Mouse (Mus musculus) CH12.LX (cell line): ENCODE measurements around the gene Bcorl1. TPM values are rescaled to one million over a fixed set of nuclear protein-coding genes. Genes with fewer than 3 reads are reported as not detected.

Experiments used
- DNase-seq: peaks from one replicate; pipeline ENCODE4 v3.0.0-alpha.2; 2013; ENCODE audit errors: extremely low read depth
- H3K27ac ChIP-seq: 2 replicates; pipeline ENCODE4 v1.5.1; 2012; ENCODE audit warnings: low read depth, mild to moderate bottlenecking, control low read depth, moderate library complexity; ENCODE audit not compliant: insufficient read depth
- H3K27me3 ChIP-seq: replicated peaks from 2 replicates; pipeline ENCODE3; 2012; ENCODE audit warnings: inconsistent platforms
- H3K36me3 ChIP-seq, 2 experiments: replicated peaks in 1 of 2; 2 replicates each; pipeline versions ENCODE3 to v1.6.1; 2012; ENCODE audit warnings: inconsistent platforms in 1 of 2, low read length in 1 of 2, mild to moderate bottlenecking in 1 of 2, mixed read lengths in 1 of 2, moderate library complexity in 1 of 2; ENCODE audit not compliant: control insufficient read depth in 1 of 2, insufficient read depth in 1 of 2
- H3K4me1 ChIP-seq, 2 experiments: 2 replicates each; pipeline ENCODE4 v1.6.1; 2012; ENCODE audit warnings: inconsistent platforms in 1 of 2, moderate library complexity in 1 of 2; ENCODE audit not compliant: insufficient read depth in 2 of 2, control insufficient read depth in 1 of 2
- H3K4me2 ChIP-seq: 2 replicates; pipeline ENCODE4 v1.6.1; 2012; ENCODE audit warnings: low read depth, mild to moderate bottlenecking, control low read depth; ENCODE audit not compliant: poor library complexity, insufficient read depth, severe bottlenecking
- H3K4me3 ChIP-seq, 3 experiments: fragments of 150-350 bp in 1 of 3; sonication (generic) in 1 of 3; replicated peaks in 1 of 3; 2 replicates each; pipeline versions ENCODE3 to v1.5.1; 2011 to 2012; ENCODE audit warnings: low read depth in 2 of 3, low read length in 2 of 3, mild to moderate bottlenecking in 2 of 3, moderate library complexity in 2 of 3, control low read depth in 1 of 3, improper control_type of control experiment in 1 of 3, inconsistent platforms in 1 of 3, mixed read lengths in 1 of 3; ENCODE audit not compliant: poor library complexity in 1 of 3
- H3K79me2 ChIP-seq: replicated peaks from 2 replicates; pipeline ENCODE4 v1.6.1; 2012; ENCODE audit warnings: mild to moderate bottlenecking, moderate library complexity; ENCODE audit not compliant: control insufficient read depth, poor library complexity, insufficient read depth, severe bottlenecking; ENCODE audit errors: extremely low read depth
- H3K9ac ChIP-seq: 2 replicates; pipeline ENCODE4 v1.6.1; 2012; ENCODE audit warnings: low read depth, mild to moderate bottlenecking, control low read depth, moderate library complexity; ENCODE audit not compliant: insufficient read depth
- H3K9me3 ChIP-seq: replicated peaks from 2 replicates; pipeline ENCODE3; 2012; ENCODE audit warnings: low read length, inconsistent platforms, mixed read lengths
- CHD2 ChIP-seq: IDR thresholded peaks from 2 replicates; pipeline ENCODE4 v1.6.1; 2011; ENCODE audit warnings: low read length, improper control_type of control experiment
- E2F4 ChIP-seq: IDR thresholded peaks from 2 replicates; pipeline ENCODE4 v1.6.1; 2011; ENCODE audit warnings: low read depth, low read length, improper control_type of control experiment; ENCODE audit not compliant: insufficient replicate concordance
- ETS1 ChIP-seq: conservative IDR thresholded peaks from 2 replicates; pipeline ENCODE4 v1.6.1; 2012; ENCODE audit warnings: low read depth, mild to moderate bottlenecking, inconsistent platforms, low read length, improper control_type of control experiment, moderate library complexity
- GABPA ChIP-seq: IDR thresholded peaks from 2 replicates; pipeline ENCODE4 v1.6.1; 2012; ENCODE audit warnings: low read depth, low read length, improper control_type of control experiment, inconsistent platforms; ENCODE audit not compliant: insufficient replicate concordance
- JUN ChIP-seq: IDR thresholded peaks from 2 replicates; pipeline ENCODE4 v1.6.1; 2011; ENCODE audit warnings: low read depth, mild to moderate bottlenecking, low read length, improper control_type of control experiment, moderate library complexity; ENCODE audit not compliant: insufficient read depth
- JUND ChIP-seq: conservative IDR thresholded peaks from 2 replicates; pipeline ENCODE4 v1.6.1; 2011; ENCODE audit warnings: low read depth, low read length, improper control_type of control experiment
- KAT2A ChIP-seq: IDR thresholded peaks from 2 replicates; pipeline ENCODE4 v1.6.1; 2012; ENCODE audit warnings: low read length, improper control_type of control experiment, inconsistent platforms; ENCODE audit not compliant: insufficient replicate concordance
- MAZ ChIP-seq: IDR thresholded peaks from 2 replicates; pipeline ENCODE4 v1.6.1; 2012; ENCODE audit warnings: low read depth, mild to moderate bottlenecking, inconsistent platforms, low read length, improper control_type of control experiment, moderate library complexity
- MYC ChIP-seq: IDR thresholded peaks from 2 replicates; pipeline ENCODE4 v1.6.1; 2011; ENCODE audit warnings: low read depth, mild to moderate bottlenecking, improper control_type of control experiment, low read length
- NELFE ChIP-seq: IDR thresholded peaks from 2 replicates; pipeline ENCODE4 v1.6.1; 2011; ENCODE audit warnings: low read depth, low read length, improper control_type of control experiment
- PAX5 ChIP-seq: IDR thresholded peaks from 2 replicates; pipeline ENCODE4 v1.6.1; 2012; ENCODE audit warnings: low read length, inconsistent platforms, mixed read lengths
- POLR2AphosphoS2 ChIP-seq: IDR thresholded peaks from 2 replicates; pipeline ENCODE4 v1.6.1; 2011; ENCODE audit warnings: low read depth, low read length, improper control_type of control experiment
- RCOR1 ChIP-seq: conservative IDR thresholded peaks from 2 replicates; pipeline ENCODE4 v1.6.1; 2012; ENCODE audit warnings: low read depth, mild to moderate bottlenecking, inconsistent platforms, low read length, improper control_type of control experiment
- SIN3A ChIP-seq: IDR thresholded peaks from 2 replicates; pipeline ENCODE4 v1.6.1; 2012; ENCODE audit warnings: low read length, improper control_type of control experiment, inconsistent platforms
- SMC3 ChIP-seq: IDR thresholded peaks from 2 replicates; pipeline ENCODE4 v1.6.1; 2011; ENCODE audit warnings: low read depth, low read length, improper control_type of control experiment
- TBP ChIP-seq: conservative IDR thresholded peaks from 2 replicates; pipeline ENCODE4 v1.6.1; 2011; ENCODE audit warnings: low read depth, low read length, improper control_type of control experiment
- UBTF ChIP-seq: IDR thresholded peaks from 2 replicates; pipeline ENCODE4 v1.6.1; 2012; ENCODE audit warnings: low read depth, mild to moderate bottlenecking, inconsistent platforms, low read length, improper control_type of control experiment, moderate library complexity
- USF2 ChIP-seq: conservative IDR thresholded peaks from 2 replicates; pipeline ENCODE4 v1.6.1; 2011; ENCODE audit warnings: low read depth, low read length, improper control_type of control experiment
- ZC3H11A ChIP-seq: IDR thresholded peaks from 2 replicates; pipeline ENCODE4 v1.6.1; 2012; ENCODE audit warnings: low read depth, mild to moderate bottlenecking, inconsistent platforms, low read length, improper control_type of control experiment
- ZMIZ1 ChIP-seq: IDR thresholded peaks from 2 replicates; pipeline ENCODE4 v1.6.1; 2012; ENCODE audit warnings: low read depth, mild to moderate bottlenecking, inconsistent platforms, low read length, improper control_type of control experiment
- ZNF384 ChIP-seq: IDR thresholded peaks from 2 replicates; pipeline ENCODE4 v1.6.1; 2012; ENCODE audit warnings: low read depth, low read length, improper control_type of control experiment, inconsistent platforms
- dilution Hi-C: fragments of 300-500 bp; cut with MboI; formaldehyde crosslinking; loops from 2 replicates; pipeline ENCODE4 v1.14.3; 2020; ENCODE audit warnings: low sequenced_read_pairs; ENCODE audit not compliant: extremely low pct_unique_long_range_greater_than_20kb, extremely low pct_ligation_motif_present
- in situ Hi-C: fragments of 300-500 bp; cut with MboI; formaldehyde crosslinking; loops from 3 replicates; pipeline ENCODE4 v1.14.3; 2019; ENCODE audit warnings: low sequenced_read_pairs, low pct_ligation_motif_present, low pct_unique_long_range_greater_than_20kb, mixed read lengths
- polyA plus RNA-seq: library from polyadenylated mRNA; unstranded; fragments of >175 nt; gene quantifications from 2 replicates; pipeline ENCODE4 v1.2.1, GENCODE M21; 2012; ENCODE audit warnings: low read depth; ENCODE audit not compliant: insufficient read length
- total RNA-seq, 2 experiments: library from RNA; depleted of rRNA; stranded (reverse); fragments of 300-350 nt in 1 of 2; fragments of >200 nt in 1 of 2; gene quantifications; 2 replicates each; pipeline ENCODE4 v1.2.3; 2012 to 2014

The Bcorl1 gene
- total and polyA plus RNA-seq, 3 experiments: 0.30 to 2.2 (median 1.9) TPM

- Histone ChIP-seq H3K9ac (no peak overlapping the region), H3K4me2 (no peak overlapping the region), H3K36me3 (peaks cover 33 to 57% of the 10 kb centered on the region in 2 experiments), H3K79me2 (no peaks in the 10 kb centered on the region), H3K27ac (no peak overlapping the region), H3K9me3 (no peaks in the 10 kb centered on the region), H3K4me3 (no peak overlapping the region), H3K27me3 (no peaks in the 10 kb centered on the region), H3K4me1 (no peaks in the 10 kb centered on the region)
- dilution Hi-C loops (no loop called here), in situ Hi-C loops (no loop called here)
- no peak for TF ChIP-seq JUND
- no peak for TF ChIP-seq CHD2
- TF ChIP-seq UBTF: no peak
- TF ChIP-seq ZC3H11A: no peak
- no peak for TF ChIP-seq MAZ
- no peak for TF ChIP-seq KAT2A
- no peak for TF ChIP-seq GABPA
- TF ChIP-seq POLR2AphosphoS2: no peak
- no peak for TF ChIP-seq RCOR1
- TF ChIP-seq SMC3: no peak
- no peak for TF ChIP-seq ZMIZ1
- no peak for TF ChIP-seq ZNF384
- TF ChIP-seq SIN3A: no peak
- TF ChIP-seq ETS1: no peak
- TF ChIP-seq E2F4: no peak
- DNase-seq: no peak
These were observed 48.2 kb downstream of the Bcorl1 start for GRCm38 (mm10) chrX:48389380-48389779.

GRCm38 (mm10) chrX:48399994-48400393 is 58.8 kb downstream of the Bcorl1 start:
- no peak overlapping the region for H3K27ac ChIP-seq
- H3K9ac ChIP-seq: no peak overlapping the region
- H3K9me3 ChIP-seq: no peaks in the 10 kb centered on the region
- TF ChIP-seq ETS1 (no peak), JUN (no peak), NELFE (no peak), MYC (no peak), USF2 (no peak), PAX5 (no peak), TBP (no peak), MAZ (no peak), RCOR1 (no peak), ZC3H11A (no peak), UBTF (no peak)
- TF ChIP-seq, all 38 proteins: peak for 0
- Histone ChIP-seq H3K4me1 (peaks cover 9 to 29% of the 10 kb centered on the region in 2 experiments), H3K4me3 (no peak overlapping the region), H3K36me3 (peaks cover 9 to 40% of the 10 kb centered on the region in 2 experiments), H3K79me2 (no peaks in the 10 kb centered on the region), H3K4me2 (no peak overlapping the region), H3K27me3 (no peaks in the 10 kb centered on the region)
- dilution Hi-C loops: no loop called here
- no peak for DNase-seq
- in situ Hi-C loops: loop anchor here (10.0 kb wide), 3 partner anchors 55 to 405 kb away; partner anchors contain the start of gene Bcorl1
